Mouse (Mus musculus): ENCODE measurements around the gene Cog2. TPM values are rescaled to one million over a fixed set of nuclear protein-coding genes. Genes with fewer than 3 reads are reported as not detected.

Cog2 gene
- total RNA-seq, 2 experiments from 2014 or later: 22.5 to 24.5 TPM

DNA sequence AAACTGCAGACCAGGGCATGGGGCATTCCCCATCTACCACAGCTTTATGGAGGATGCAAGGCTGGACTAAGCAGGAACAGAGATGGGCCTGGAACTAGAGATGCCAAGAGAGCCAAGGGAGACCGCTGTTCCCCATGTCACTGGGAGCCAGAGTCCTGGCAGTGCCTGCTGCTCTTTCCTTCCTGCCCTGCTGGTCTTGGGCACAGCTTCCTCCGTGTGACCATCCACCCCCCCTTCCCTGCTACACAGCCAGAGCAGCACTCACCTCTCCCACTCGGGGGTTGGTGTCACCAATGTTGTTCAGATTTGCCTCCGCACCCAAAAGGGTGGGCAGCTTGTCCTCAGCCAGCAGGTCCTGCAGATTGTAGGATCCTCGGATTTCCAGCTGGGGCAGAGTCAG, 36.9 kb downstream of the Cog2 start:
- no peak for ATAC-seq (replicated peaks; ENCODE audit: low FRiP score, low TSS enrichment, poor library complexity, severe bottlenecking)

DNA sequence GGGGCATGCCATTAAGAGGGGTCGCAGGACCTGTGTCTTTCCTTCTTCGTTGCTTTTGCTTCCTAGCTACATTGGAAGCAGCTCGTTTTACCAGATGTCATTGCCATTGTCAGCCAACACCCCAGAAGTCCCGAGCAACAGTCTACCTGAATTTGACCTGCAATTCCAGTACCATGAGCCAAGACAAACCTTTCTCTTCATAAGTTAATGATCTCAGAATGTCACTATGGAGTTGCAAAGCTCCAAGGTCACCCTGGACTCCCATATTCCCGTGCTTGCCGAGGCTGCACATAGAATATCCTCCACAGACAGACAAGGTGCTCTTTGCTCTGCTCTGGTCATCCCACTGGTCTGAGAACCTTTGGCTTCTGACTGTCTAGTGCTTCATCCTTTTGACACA, 46.6 kb downstream of the Cog2 start:
- no peak for ATAC-seq (replicated peaks; ENCODE audit: low FRiP score, low TSS enrichment, poor library complexity, severe bottlenecking)

DNA sequence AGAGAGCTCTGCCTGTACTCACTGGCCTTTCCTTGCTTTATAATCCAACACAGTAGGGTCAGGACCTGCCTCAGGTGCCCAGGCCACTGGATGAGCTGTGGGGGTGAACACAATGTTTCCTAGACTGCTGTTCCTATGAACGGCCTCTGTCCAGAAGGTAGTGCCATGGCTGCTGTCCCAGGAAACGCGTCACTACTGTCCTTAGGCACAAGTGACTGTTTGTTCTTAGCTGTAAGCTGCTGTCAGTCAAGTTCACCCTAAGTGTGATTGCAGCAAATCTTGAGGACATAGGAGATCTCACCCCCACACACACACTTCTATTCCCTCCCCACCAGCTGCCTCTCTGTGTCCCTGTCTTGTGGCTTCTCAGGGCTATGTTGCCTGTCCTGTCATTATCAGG, 47.0 kb downstream of the Cog2 start:
- ATAC-seq (replicated peaks; ENCODE audit: low FRiP score, low TSS enrichment, poor library complexity, severe bottlenecking): no peak

DNA sequence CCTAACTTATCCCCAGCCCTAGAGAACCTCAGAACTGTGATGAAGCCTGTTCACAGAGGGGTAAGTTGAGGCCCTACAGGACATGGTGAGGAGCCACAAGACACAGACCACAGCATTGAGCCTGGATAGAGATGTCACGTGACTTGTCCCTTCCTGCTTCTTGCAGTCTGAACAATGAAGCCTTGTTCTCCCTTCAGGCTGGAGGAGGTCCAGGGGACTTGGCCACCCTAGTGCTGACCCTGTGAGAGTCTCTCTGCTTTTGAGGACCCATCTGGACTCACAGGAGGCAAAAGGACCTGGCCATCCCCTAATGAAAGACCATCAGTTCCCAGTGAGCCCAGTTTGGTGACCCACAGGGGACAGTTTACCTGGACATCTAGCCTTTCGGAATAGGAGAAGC, 48.5 kb downstream of the Cog2 start:
- no peak for ATAC-seq (replicated peaks; ENCODE audit: low FRiP score, low TSS enrichment, poor library complexity, severe bottlenecking)

DNA sequence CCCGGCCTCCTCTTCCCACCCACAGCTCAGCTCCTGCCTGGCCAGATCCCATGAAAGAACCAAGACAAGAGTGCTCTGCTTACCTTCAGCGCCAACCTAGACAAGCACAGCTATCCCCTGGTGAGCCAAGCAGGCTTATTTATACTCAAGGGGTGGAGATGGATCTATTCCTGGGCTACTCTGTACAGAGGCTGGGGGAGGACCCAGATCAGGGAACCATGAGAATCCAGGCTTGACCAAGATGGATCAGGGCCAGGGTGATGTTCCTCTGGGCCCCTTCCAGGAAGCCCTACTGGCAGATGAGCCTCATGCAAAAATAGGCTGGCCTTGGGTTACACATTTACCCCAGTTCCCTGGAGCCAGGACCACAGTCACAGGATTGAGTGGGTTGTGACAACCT, 49.0 kb downstream of the Cog2 start, which contains the start of gene Agt:
Gene Agt (minus strand): TSS at position 114 of the 400 bp plus-strand sequence.
- ATAC-seq (replicated peaks; ENCODE audit: low FRiP score, low TSS enrichment, poor library complexity, severe bottlenecking): no peak

DNA sequence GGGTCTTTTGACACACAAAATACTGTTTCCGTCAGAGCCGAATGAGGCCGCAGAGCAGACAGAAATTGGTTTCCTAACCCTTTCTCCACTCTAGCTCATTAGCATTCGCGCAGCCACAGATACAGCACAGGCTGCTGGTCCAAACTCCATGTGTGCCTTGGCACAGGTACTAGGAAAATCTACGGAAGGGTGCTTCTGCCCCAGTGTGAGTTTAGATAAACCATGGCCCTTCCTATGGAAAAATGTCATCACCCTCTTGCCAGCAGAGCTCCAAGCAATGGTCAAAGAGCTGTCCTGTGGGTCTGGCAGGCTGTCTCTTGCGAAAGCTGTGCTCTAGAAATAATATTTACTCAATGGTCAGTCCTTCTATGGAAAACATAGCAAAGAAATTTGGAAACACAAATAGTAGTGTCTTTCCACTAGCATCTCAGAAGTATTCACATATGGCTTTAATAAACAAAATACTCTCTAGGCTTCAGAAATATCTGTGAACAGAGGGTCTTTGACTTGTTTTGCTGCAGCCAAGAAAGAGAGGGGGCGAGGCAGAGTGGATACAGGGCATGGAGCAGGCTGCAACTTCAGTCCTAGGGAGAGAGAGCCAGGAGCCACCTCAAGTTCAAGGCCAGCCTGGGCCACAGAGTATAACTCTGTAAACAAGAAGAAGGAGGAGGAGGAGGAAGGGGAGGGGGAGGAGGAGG, 51.3 kb downstream of the Cog2 start:
- ATAC-seq (replicated peaks; ENCODE audit: low FRiP score, low TSS enrichment, poor library complexity, severe bottlenecking): no peak

DNA sequence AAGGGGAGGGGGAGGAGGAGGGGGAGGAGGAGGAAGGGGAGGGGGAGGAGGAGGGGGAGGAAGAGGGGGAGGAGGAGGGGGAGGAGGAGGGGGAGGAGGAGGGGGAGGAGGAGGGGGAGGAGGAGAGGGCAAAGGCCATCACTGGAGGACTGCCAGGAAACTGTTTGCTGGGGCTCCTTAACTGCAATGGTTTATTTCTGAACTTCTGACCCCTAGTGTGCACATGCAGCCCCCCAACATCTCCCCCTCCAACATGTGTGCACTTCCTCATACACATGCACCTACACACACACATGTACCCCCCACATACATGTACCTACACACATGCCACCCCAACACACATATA, 51.8 kb downstream of the Cog2 start:
- ATAC-seq (replicated peaks; ENCODE audit: low FRiP score, low TSS enrichment, poor library complexity, severe bottlenecking): no peak

DNA sequence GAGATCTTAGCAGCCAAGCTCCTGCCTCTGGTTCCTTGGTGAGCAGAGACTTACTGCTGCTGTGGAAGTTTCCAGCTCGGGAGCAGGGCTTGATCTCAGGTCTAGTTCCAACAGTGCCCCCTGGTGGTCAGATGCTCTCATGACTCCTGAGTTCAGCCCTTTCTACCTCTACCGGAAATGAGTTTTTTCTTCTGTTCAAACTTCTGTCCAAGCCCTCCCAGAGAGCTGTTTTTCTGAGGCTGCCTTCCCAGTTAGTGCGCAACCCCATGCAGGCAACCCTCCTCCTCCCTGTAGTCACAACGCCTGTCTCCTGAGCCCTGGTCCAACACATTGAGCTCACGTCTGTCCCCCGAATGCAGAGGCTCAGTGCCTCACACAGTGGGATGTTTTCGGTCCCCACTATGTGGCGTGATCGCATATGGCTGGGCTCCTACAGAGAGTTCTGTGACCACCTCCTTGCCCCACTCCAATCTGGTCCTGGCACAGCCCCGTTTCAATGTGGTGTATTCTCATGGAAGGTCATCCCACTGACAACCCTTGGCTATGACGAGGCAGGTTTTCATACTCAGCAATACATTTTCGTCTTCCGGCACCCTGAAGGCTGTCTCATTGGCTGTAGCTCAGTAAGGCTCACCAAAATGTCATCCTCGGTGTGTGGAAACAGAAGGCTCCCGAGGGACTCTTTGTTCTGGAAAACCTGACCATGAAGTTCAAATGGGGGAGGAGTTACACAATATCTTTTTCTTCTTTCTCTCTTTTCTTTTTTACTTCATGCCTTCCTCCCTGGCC, 53.2 kb downstream of the Cog2 start:
- ATAC-seq (replicated peaks; ENCODE audit: low FRiP score, low TSS enrichment, poor library complexity, severe bottlenecking): peak; percentile 86

DNA sequence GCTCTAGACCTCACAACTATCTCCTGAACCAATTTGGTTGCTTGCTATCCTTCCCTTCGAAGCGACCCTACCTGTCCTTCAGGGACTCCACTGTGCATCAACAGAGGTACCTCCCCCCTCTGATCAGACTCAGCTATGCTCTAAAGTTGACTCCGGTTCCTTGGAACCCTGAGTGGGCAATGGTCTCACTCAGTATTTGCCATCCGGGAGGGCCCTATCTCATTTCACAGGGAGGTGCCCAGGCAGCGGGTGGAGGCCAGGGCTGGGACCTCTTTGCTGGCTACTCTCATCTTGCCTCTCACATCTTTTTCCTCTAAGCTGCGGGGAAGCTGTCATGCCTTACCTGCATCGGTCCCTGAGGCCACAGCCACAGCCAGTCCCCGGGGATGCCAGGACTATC, 55.2 kb downstream of the Cog2 start, which contains the start of gene Capn9:
Gene Capn9 (plus strand): TSS at position 301 of the 400 bp plus-strand sequence.
- ATAC-seq (replicated peaks; ENCODE audit: low FRiP score, low TSS enrichment, poor library complexity, severe bottlenecking): no peak

DNA sequence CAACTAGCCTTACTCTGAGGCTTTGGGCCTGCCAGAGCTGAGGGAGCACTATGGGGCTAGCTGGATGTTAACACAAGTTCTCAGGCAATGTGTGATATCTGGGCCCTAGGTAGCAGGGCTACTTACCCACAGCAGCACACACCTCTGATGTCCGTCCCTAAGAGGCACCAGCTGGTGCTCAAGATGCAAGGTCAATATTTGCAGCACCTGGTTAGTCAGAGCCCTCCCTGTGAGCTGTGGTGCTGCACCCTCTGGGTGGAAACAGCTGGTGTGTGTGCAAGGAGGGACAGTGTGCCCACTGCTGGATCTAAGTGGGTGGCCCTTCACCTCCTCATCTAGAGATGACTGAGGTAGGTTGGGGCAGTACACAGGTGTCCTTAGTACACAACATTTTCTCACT, 56.2 kb downstream of the Cog2 start:
- ATAC-seq (replicated peaks; ENCODE audit: low FRiP score, low TSS enrichment, poor library complexity, severe bottlenecking): no peak

DNA sequence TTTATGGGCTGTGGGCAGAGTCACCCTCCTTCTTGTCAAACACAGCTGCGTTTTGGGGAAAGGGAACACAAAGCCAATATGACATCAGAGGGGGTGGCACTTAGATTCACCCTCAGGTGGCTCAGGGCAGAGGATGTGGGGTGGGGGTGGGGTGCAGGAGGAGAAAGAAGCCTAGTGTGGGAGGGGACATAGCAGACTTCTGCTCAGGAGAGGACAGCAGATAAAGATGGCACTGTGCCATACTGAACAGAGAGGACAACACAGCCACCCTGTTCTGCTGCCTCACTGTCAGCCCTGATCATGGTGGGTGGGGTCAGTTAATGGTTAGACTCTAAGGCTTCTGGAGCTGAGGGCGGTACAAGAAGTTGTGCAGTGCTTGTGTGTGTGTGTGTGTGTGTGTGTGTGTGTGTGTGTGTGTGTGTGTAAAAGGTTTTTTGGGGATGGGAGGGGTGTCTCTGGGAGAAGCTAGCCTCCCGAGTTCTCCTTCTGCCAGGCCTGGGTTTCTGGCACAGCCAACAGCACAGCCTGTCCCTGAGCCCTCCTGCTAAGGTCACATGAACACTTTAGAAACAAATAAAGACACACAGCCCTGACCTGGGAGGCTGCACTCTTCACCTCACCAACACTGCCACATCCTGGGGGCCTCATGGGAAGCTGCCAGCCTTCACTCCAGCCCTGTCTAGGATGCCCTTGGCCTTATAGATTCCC, 65.3 kb downstream of the Cog2 start:
- ATAC-seq (replicated peaks; ENCODE audit: low FRiP score, low TSS enrichment, poor library complexity, severe bottlenecking): peak; percentile 90

DNA sequence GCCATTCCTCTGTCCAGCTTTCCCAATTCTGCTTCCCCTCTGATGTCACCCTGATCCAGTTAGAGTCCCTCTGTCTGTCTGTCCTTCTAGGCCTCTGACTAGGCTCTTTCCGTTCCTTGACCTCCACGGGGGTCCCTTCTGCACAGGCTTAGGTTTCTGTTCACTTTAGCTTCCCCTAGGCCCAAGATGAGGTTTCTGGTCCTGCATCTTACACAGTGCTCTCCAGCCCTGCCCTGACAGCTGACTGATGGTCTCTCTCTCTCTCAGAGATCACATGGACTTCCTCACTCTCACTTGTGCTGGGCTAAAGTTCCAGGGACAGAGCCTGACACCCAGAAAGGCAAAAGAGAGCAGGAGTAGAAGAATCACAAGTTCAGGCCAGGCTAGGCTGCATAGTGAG, 66.0 kb downstream of the Cog2 start:
- ATAC-seq (replicated peaks; ENCODE audit: low FRiP score, low TSS enrichment, poor library complexity, severe bottlenecking): no peak

DNA sequence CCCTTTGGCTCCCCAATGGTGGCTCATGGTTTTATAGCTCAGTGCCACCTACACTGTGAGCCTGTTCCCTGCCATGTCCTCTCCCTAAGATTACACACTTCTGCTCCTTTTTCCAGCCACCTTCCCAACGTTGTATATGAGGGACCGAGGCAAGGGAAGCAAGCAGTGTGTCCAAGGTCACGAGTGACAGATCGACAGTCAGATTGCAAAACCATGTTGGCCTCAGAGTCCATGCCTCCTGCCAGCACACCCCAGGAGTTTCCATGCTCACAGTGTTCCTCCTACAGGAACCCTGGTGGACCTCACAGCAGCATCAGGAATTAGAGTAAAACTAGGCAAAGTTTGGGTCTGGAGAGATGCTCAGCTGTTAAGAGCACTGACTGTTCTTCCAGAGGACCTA, 68.8 kb downstream of the Cog2 start:
- ATAC-seq (replicated peaks; ENCODE audit: low FRiP score, low TSS enrichment, poor library complexity, severe bottlenecking): no peak

Other genes with a start within 250 kb of the Cog2 start
- gene Pgbd5, start 81.1 kb upstream of the Cog2 start, total RNA-seq (2014; fragmentation: Nextera tagmentation): not detected in 2 replicates
- not detected in 2 replicates for gene Pgbd5, start 81.1 kb upstream of the Cog2 start, total RNA-seq (2017)
- gene Agt, start 48.9 kb downstream of the Cog2 start, total RNA-seq (2014; fragmentation: Nextera tagmentation): not detected in 2 replicates
- not detected in 2 replicates for gene Agt, start 48.9 kb downstream of the Cog2 start, total RNA-seq (2017)
- gene Capn9, start 55.3 kb downstream of the Cog2 start, total RNA-seq (2014; fragmentation: Nextera tagmentation): not detected in 2 replicates
- gene Capn9, start 55.3 kb downstream of the Cog2 start, total RNA-seq (2017): not detected in 2 replicates
- 33.5 and 34.7 TPM in 2 replicates for gene 2310022B05Rik, start 142.6 kb downstream of the Cog2 start, total RNA-seq (2014; fragmentation: Nextera tagmentation)
- 3.7 and 4.4 TPM in 2 replicates for gene 2310022B05Rik, start 142.6 kb downstream of the Cog2 start, total RNA-seq (2017)
- 64.6 and 73.5 TPM in 2 replicates for gene Ttc13, start 201.2 kb downstream of the Cog2 start, total RNA-seq (2014; fragmentation: Nextera tagmentation)
- 41.7 and 50.7 TPM in 2 replicates for gene Ttc13, start 201.2 kb downstream of the Cog2 start, total RNA-seq (2017)
- 20.9 and 32.3 TPM in 2 replicates for gene Arv1, start 201.4 kb downstream of the Cog2 start, total RNA-seq (2014; fragmentation: Nextera tagmentation)
- gene Arv1, start 201.4 kb downstream of the Cog2 start, total RNA-seq (2017): 3.3 and 4.4 TPM in 2 replicates
- gene Fam89a, start 231.1 kb downstream of the Cog2 start, total RNA-seq (2014; fragmentation: Nextera tagmentation): not detected in 2 replicates
- not detected in 2 replicates for gene Fam89a, start 231.1 kb downstream of the Cog2 start, total RNA-seq (2017)

Measured in megakaryocyte-erythroid progenitor cell, adult 5-6 weeks (primary cell).